Mouse (Mus musculus) limb, embryonic 15.5 days (tissue): ENCODE measurements around the gene Olfr1118. TPM values are rescaled to one million over a fixed set of nuclear protein-coding genes. Genes with fewer than 3 reads are reported as not detected.
"Not testable (repeated sequence)": the region's sequence is repeated elsewhere in the genome, so short reads cannot be mapped to it uniquely, and the experiment has no call there.

Experiments used
- ATAC-seq: fragments of 200-750 bp; cut with Nextera tagmentation; 2 replicates; pipeline ENCODE4 v1.8.0; 2017; ENCODE audit warnings: low read depth, moderate TSS enrichment; ENCODE audit not compliant: insufficient number of reproducible peaks, low FRiP score, low TSS enrichment
- H3K27ac ChIP-seq: fragments of 300-500 bp; sonication (generic); 2 replicates; pipeline ENCODE4 v1.5.1; 2015; ENCODE audit warnings: moderate library complexity, mild to moderate bottlenecking, inconsistent platforms
- H3K27me3 ChIP-seq: fragments of 300-500 bp; sonication (generic); 2 replicates; pipeline ENCODE4 v1.6.1; 2015; ENCODE audit warnings: inconsistent platforms
- H3K36me3 ChIP-seq: fragments of 300-500 bp; sonication (generic); 2 replicates; pipeline ENCODE4 v1.6.1; 2015; ENCODE audit warnings: inconsistent platforms
- H3K4me1 ChIP-seq: fragments of 300-500 bp; sonication (generic); 2 replicates; pipeline ENCODE4 v1.6.1; 2015; ENCODE audit warnings: inconsistent platforms
- H3K4me2 ChIP-seq: fragments of 300-500 bp; sonication (generic); 2 replicates; pipeline ENCODE4 v1.6.1; 2015; ENCODE audit warnings: mild to moderate bottlenecking, inconsistent platforms
- H3K4me3 ChIP-seq: fragments of 300-500 bp; sonication (generic); 2 replicates; pipeline ENCODE4 v1.5.1; 2015; ENCODE audit warnings: mild to moderate bottlenecking, inconsistent platforms
- H3K9ac ChIP-seq: fragments of 300-500 bp; sonication (generic); 2 replicates; pipeline ENCODE4 v1.6.1; 2015; ENCODE audit warnings: inconsistent platforms
- H3K9me3 ChIP-seq: fragments of 300-500 bp; sonication (generic); 2 replicates; pipeline ENCODE4 v1.6.1; 2016; ENCODE audit warnings: inconsistent platforms
- WGBS: fragments of 180-500 bp; shearing (Covaris S2); methylation state at CpG from one replicate; pipeline ENCODE4 v1.1.7; 2015; 5-methylcytosine and 5-hydroxymethylcytosine counted together
- polyA plus RNA-seq: library from polyadenylated mRNA; unstranded; fragments of >200 nt; fragmentation: Nextera tagmentation; extraction: Ambion mirVana; gene quantifications from 2 replicates; pipeline ENCODE4 v1.2.1, GENCODE M21; 2015

The Olfr1118 gene
- polyA plus RNA-seq, result not detected in 2 replicates

DNA sequence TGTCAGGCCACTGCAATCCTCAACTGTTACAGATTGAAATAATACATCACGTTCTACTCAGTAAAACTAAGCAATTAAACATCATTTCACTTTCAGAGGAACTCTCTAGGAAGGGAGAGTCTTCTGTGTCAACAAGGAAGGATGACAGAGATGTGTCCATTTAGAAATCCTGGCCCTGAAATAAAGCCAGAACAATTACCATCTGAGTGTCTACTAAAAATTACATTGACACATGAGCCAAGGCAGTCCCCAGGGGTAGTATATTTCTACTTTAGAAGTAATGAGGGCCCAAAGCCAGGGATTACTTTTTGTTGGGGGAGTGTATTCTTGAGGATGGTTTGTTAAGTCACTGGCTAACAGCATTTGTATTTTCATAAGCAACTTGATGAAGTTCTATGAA lies at the start of gene Olfr1118:
TSS of gene Olfr1118 (plus strand) at position 301 of the 400 bp plus-strand sequence.
- Histone ChIP-seq H3K4me2 (no peak within 1 kb of the TSS), H3K4me1 (no peaks in the 10 kb centered on the region), H3K27ac (no peak within 1 kb of the TSS), H3K9me3 (no peaks in the 10 kb centered on the region), H3K9ac (no peak within 1 kb of the TSS), H3K27me3 (no peaks in the 10 kb centered on the region), H3K4me3 (no peak within 1 kb of the TSS), H3K36me3 (no peaks in the 10 kb centered on the region)
- ATAC-seq, result no peak
- WGBS, result 67% methylated on average over 1 of the region's 1 CpGs

DNA sequence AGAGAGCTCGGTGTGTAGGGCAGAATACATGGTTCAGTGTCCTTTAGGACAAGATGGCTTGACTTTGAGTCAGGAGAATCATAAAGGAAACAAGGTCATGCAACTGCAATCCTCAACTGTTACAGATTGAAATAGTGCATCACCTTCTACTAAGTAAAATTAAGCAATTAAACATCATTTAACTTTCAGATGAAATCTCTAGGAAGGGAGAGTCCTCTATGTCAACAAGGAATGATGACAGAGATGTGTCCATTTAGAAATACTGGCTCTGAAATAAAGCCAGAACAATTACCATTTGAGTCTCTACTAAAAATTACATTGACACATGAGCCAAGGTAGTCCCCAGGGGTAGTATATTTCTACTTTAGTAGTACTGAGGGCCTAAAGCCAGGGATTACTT lies 40.1 kb upstream of the Olfr1118 start, which contains the start of gene Olfr1116:
TSS of gene Olfr1116 (plus strand) at position 301 of the 400 bp plus-strand sequence.
- no peak for ATAC-seq
- H3K27ac ChIP-seq, result no peak within 1 kb of the TSS
- no peak within 1 kb of the TSS for H3K9ac ChIP-seq
- no peak within 1 kb of the TSS for H3K4me2 ChIP-seq
- no peaks in the 10 kb centered on the region for H3K36me3 ChIP-seq
- H3K4me1 ChIP-seq, result no peaks in the 10 kb centered on the region
- no peaks in the 10 kb centered on the region for H3K27me3 ChIP-seq
- WGBS, result 90% methylated on average over 1 of the region's 1 CpGs
- H3K9me3 ChIP-seq, result no peaks in the 10 kb centered on the region
- H3K4me3 ChIP-seq, result no peak within 1 kb of the TSS

DNA sequence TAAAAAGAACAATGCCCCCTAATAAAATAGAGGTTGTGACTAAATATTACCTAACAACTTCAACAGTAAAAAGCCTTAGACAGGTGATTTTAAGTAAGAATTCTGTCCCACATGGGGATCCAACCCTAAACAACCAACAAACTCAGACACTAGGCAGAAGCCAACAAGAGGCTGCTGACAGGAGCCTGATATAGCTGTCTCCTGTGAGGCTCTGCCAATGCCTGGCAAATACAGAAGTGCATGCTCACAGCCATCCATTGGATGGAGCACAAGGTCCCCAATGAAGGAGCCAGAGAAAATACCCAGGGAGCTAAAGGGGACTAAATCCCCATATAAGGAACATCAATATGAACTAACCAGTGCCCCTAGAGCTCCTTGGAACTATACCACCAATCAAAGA lies 13.4 kb upstream of the Olfr1118 start:
- H3K9ac ChIP-seq, ATAC-seq, H3K9me3 ChIP-seq, H3K4me3 ChIP-seq, H3K27me3 ChIP-seq, H3K4me2 ChIP-seq, H3K4me1 ChIP-seq, H3K27ac ChIP-seq, H3K36me3 ChIP-seq: not testable (repeated sequence)

DNA sequence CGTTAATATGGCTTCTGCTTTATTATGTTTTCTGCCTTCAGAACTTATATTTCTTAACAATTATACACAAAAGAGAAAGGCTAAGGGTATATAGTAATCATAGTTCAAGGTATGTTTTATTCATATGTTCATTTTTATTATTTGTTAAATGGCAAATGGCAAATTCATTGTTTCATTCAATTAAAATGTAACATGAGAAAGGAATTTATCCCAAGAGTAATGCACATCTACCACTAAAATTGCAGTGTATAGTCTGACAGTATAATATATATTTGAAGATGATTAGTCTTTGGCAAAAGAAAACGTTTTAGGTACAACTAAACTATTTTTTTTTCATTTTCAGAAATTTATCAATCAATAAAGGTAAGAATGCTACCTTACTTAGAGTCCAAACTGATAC lies 47.1 kb downstream of the Olfr1118 start, which contains the start of gene Olfr1120:
TSS of gene Olfr1120 (plus strand) at position 301 of the 400 bp plus-strand sequence.
- H3K27me3 ChIP-seq, result no peaks in the 10 kb centered on the region
- no peaks in the 10 kb centered on the region for H3K36me3 ChIP-seq
- H3K4me1 ChIP-seq, result no peaks in the 10 kb centered on the region
- ATAC-seq, result no peak
- H3K9me3 ChIP-seq, result no peaks in the 10 kb centered on the region
- no peak within 1 kb of the TSS for H3K4me3 ChIP-seq
- H3K9ac ChIP-seq, result no peak within 1 kb of the TSS
- H3K27ac ChIP-seq, result no peak within 1 kb of the TSS
- WGBS, result 52% methylated on average over 2 of the region's 2 CpGs
- no peak within 1 kb of the TSS for H3K4me2 ChIP-seq

DNA sequence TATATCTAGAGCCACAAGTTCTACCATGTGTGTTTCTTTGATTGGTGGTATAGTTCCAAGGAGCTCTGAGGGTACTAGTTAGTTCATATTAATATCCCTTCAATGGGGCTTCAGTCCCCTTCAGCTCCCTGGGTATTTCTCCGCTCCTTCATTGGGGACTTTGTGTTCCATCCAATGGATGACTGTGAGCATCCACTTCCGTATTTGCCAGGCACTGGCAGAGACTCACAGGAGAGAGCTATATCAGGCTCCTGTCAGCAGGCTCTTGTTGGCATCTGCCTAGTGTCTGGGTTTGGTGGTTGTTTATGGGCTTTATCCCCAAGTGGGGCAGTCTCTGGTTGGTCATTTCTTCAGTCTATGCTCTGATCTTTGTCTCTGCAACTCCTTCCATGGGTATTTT lies 52.7 kb downstream of the Olfr1118 start:
- not testable (repeated sequence) for H3K36me3 ChIP-seq, H3K4me3 ChIP-seq, H3K4me1 ChIP-seq, ATAC-seq, H3K27ac ChIP-seq, H3K9me3 ChIP-seq, H3K9ac ChIP-seq, H3K27me3 ChIP-seq, H3K4me2 ChIP-seq
- WGBS, result 92% methylated on average over 2 of the region's 2 CpGs

Other genes with a start within 250 kb of the Olfr1118 start
- gene Olfr1107, start 231.8 kb upstream of the Olfr1118 start, polyA plus RNA-seq, result not detected in 2 replicates
- not detected in 2 replicates for gene Olfr1109, start 211.6 kb upstream of the Olfr1118 start, polyA plus RNA-seq
- not detected in 2 replicates for gene Olfr259, start 193.0 kb upstream of the Olfr1118 start, polyA plus RNA-seq
- gene Olfr1110, start 167.3 kb upstream of the Olfr1118 start, polyA plus RNA-seq, result not detected in 2 replicates
- not detected in 2 replicates for gene Olfr1111, start 155.0 kb upstream of the Olfr1118 start, polyA plus RNA-seq
- not detected in 2 replicates for gene Olfr1112, start 119.8 kb upstream of the Olfr1118 start, polyA plus RNA-seq
- gene Olfr1113, start 98.6 kb upstream of the Olfr1118 start, polyA plus RNA-seq, result not detected in 2 replicates
- gene Olfr1115, start 59.6 kb upstream of the Olfr1118 start, polyA plus RNA-seq, result not detected in 2 replicates
- gene Olfr1116, start 40.0 kb upstream of the Olfr1118 start, polyA plus RNA-seq, result not detected in 2 replicates
- gene Olfr1120, start 47.2 kb downstream of the Olfr1118 start, polyA plus RNA-seq, result not detected in 2 replicates
- gene Olfr1121, start 62.3 kb downstream of the Olfr1118 start, polyA plus RNA-seq, result not detected in 2 replicates
- not detected in 2 replicates for gene Olfr1122, start 78.3 kb downstream of the Olfr1118 start, polyA plus RNA-seq
- gene Olfr1123, start 109.1 kb downstream of the Olfr1118 start, polyA plus RNA-seq, result not detected in 2 replicates
- gene Olfr1124, start 122.7 kb downstream of the Olfr1118 start, polyA plus RNA-seq, result not detected in 2 replicates
- gene Olfr1126, start 146.4 kb downstream of the Olfr1118 start, polyA plus RNA-seq, result not detected in 2 replicates
- gene Pramel7, start 189.5 kb downstream of the Olfr1118 start, polyA plus RNA-seq, result not detected in 2 replicates
- gene Pramel6, start 199.0 kb downstream of the Olfr1118 start, polyA plus RNA-seq, result not detected in 2 replicates
- not detected in 2 replicates for gene Olfr153, start 224.2 kb downstream of the Olfr1118 start, polyA plus RNA-seq
- gene Olfr1128, start 238.0 kb downstream of the Olfr1118 start, polyA plus RNA-seq, result not detected in 2 replicates